Mouse (Mus musculus): ENCODE results near the gene Adam1b. TPM values are rescaled to one million over a fixed set of nuclear protein-coding genes. Genes with fewer than 3 reads are reported as not detected.

The Adam1b gene
- polyA plus RNA-seq, 1 experiment from 2014 or later = 0.18 TPM

- H3K9me3 ChIP-seq = no peaks in the 10 kb centered on the region
- H3K4me3 ChIP-seq = no peak overlapping the region
- no peaks in the 10 kb centered on the region for H3K36me3 ChIP-seq
- DNase-seq (ENCODE audit: low spot score) = no peak
- WGBS = 68% methylated on average over 7 of the region's 7 CpGs
- no peaks in the 10 kb centered on the region for H3K27me3 ChIP-seq (ENCODE audit: insufficient read depth, poor library complexity, severe bottlenecking)
- H3K4me1 ChIP-seq = peaks cover 9% of the 10 kb centered on the region
- H3K27ac ChIP-seq = peak overlapping the region; percentile 32; the same call in 1 of the 2 replicates
These were observed 28.6 kb downstream of the Adam1b start for GRCm38 (mm10) chr5:121474610-121475009.

DNA sequence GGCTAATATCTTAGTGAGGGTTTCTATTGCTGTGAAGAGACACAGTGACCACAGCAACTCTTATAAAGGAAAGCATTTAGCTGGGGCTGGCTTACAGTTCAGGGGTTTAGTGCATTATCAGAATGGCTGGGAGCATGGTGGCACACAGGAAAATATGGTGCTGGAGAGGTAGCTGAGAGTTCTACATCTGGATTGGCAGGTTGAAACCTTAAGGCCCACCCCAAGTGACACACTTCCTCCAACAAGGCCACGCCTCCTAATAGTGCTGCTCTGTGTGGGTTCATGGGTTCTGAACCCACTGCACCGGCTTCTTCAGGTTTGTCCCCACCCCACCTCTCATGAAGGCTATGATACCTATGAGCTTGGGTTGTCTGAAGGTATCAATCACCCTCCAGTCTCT, 30.8 kb downstream of the Adam1b start:
- no peak overlapping the region for H3K4me3 ChIP-seq
- H3K4me1 ChIP-seq = peaks cover 12% of the 10 kb centered on the region
- H3K9me3 ChIP-seq = no peaks in the 10 kb centered on the region
- no peaks in the 10 kb centered on the region for H3K36me3 ChIP-seq
- 85% methylated on average over 2 of the region's 2 CpGs for WGBS
- H3K27ac ChIP-seq = no peak overlapping the region
- H3K27me3 ChIP-seq (ENCODE audit: insufficient read depth, poor library complexity, severe bottlenecking) = no peaks in the 10 kb centered on the region
- DNase-seq (ENCODE audit: low spot score) = no peak

GRCm38 (mm10) chr5:121469566-121469965, 33.7 kb downstream of the Adam1b start:
- Histone ChIP-seq H3K36me3 (no peaks in the 10 kb centered on the region), H3K4me3 (no peak overlapping the region), H3K4me1 (peaks cover 12% of the 10 kb centered on the region), H3K27me3 (ENCODE audit: insufficient read depth, poor library complexity, severe bottlenecking) (no peaks in the 10 kb centered on the region), H3K9me3 (no peaks in the 10 kb centered on the region), H3K27ac (no peak overlapping the region)
- DNase-seq (ENCODE audit: low spot score) = no peak
- WGBS = 28% methylated on average over 3 of the region's 3 CpGs

DNA sequence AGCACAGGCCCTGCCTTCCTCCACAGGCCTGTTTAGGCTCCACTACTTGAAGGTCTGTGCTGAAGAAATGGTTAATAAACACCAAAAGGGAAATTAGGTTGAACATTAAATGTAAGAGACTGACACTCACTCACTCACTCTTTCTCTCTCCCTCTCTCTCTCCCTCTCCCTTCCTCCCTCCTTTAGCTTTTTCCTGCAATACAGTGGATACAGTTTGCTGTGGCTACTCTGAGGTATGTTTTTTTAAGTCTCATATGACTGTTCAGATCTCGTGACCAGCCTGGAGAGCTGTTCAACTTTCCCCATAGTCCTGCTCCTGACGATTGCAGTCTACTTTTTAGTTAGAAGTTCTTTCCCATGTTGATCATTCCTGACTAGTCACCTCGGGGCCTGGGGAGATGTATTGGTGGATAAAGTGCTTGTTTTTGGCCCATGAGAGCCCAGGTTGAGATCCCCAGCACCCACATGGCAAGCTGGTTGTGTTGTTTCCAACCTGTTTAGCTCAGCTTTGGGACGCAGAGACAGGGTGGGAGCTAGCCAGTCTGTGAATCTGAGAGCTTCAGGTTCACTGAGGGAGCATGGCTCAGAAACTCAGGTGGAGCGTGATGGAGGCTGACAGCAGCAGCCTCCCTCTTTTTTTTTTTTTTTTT, 39.5 kb downstream of the Adam1b start:
- no peaks in the 10 kb centered on the region for H3K36me3 ChIP-seq
- 0 out of 2 replicates have a peak overlapping the region, but pooled peaks have one; percentile 4 for H3K27ac ChIP-seq
- H3K4me1 ChIP-seq = peaks cover 19% of the 10 kb centered on the region; the same call in 1 of the 2 replicates
- H3K9me3 ChIP-seq = no peaks in the 10 kb centered on the region
- 67% methylated on average over 5 of the region's 5 CpGs for WGBS
- H3K4me3 ChIP-seq = no peak overlapping the region
- DNase-seq (ENCODE audit: low spot score) = no peak
- no peaks in the 10 kb centered on the region for H3K27me3 ChIP-seq (ENCODE audit: insufficient read depth, poor library complexity, severe bottlenecking)

DNA sequence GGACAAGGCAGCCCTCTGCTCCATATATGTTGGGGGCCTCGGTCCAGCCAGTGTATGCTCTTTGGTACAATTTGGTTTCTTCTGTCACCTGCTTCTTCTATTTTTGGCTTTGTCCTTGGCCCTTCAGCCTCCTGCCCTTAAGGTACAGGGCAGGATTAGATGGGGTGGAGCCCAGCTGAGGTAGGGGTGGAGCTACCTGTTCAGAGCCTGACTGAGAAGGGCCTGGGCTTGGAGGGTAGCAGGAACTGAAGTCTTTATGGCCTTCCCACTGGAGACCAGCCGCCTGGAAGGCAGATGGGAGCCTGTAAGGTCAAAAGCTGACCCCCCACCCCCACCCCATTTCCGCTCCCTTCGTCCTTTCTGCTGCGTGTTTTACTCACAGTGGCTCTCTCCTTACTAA, 40.3 kb downstream of the Adam1b start:
- no peaks in the 10 kb centered on the region for H3K27me3 ChIP-seq (ENCODE audit: insufficient read depth, poor library complexity, severe bottlenecking)
- no peak for DNase-seq (ENCODE audit: low spot score)
- H3K36me3 ChIP-seq = no peaks in the 10 kb centered on the region
- 0 out of 2 replicates have a peak overlapping the region, but pooled peaks have one; percentile 4 for H3K27ac ChIP-seq
- 65% methylated on average over 5 of the region's 5 CpGs for WGBS
- no peak overlapping the region for H3K4me3 ChIP-seq
- H3K4me1 ChIP-seq = peaks cover 19% of the 10 kb centered on the region; the same call in 1 of the 2 replicates
- H3K9me3 ChIP-seq = no peaks in the 10 kb centered on the region

GRCm38 (mm10) chr5:121462171-121462502, 41.1 kb downstream of the Adam1b start:
- WGBS = 14% methylated on average over 1 of the region's 1 CpGs
- Histone ChIP-seq H3K4me3 (no peak overlapping the region), H3K9me3 (no peaks in the 10 kb centered on the region), H3K4me1 (peaks cover 19% of the 10 kb centered on the region; the same call in 1 of the 2 replicates), H3K27ac (no peak overlapping the region), H3K27me3 (ENCODE audit: insufficient read depth, poor library complexity, severe bottlenecking) (no peaks in the 10 kb centered on the region), H3K36me3 (no peaks in the 10 kb centered on the region)
- no peak for DNase-seq (ENCODE audit: low spot score)

DNA sequence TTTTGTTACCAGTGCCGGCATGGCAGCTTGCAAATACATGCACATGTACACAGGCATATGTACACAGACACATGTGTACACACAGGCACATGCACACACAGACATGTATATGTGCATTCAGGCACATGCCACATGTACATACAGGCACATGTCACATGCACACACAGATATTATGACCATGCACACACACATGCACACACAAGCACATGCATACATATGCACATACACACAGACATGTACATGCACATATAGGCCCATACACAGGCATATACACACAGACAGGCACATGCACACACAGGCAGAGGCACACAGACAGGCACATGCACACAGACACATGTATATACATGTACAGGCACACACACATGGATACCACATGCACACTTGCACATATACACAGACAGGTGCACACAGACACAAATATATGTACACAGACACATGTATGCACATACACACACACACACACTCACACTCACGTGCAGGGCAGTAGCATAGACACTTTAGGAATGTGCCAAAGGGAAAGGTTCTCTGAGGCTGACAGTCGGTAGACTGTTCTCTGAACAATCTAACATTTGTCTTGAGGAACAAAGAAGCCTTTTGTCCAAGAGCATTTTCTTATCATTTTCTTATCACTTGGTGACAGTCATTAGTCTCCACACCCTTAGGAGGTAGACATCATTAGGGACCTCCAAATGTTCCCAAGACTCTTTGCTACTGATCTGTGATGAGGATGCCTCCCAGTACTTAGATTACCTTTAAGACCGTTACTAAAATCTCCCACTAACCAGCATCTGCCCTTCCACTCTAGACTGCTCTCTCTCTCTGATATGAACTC, 41.7 kb downstream of the Adam1b start:
- WGBS = 33% methylated on average over 4 of the region's 4 CpGs
- no peak overlapping the region for H3K27ac ChIP-seq
- no peak overlapping the region for H3K4me3 ChIP-seq

DNA sequence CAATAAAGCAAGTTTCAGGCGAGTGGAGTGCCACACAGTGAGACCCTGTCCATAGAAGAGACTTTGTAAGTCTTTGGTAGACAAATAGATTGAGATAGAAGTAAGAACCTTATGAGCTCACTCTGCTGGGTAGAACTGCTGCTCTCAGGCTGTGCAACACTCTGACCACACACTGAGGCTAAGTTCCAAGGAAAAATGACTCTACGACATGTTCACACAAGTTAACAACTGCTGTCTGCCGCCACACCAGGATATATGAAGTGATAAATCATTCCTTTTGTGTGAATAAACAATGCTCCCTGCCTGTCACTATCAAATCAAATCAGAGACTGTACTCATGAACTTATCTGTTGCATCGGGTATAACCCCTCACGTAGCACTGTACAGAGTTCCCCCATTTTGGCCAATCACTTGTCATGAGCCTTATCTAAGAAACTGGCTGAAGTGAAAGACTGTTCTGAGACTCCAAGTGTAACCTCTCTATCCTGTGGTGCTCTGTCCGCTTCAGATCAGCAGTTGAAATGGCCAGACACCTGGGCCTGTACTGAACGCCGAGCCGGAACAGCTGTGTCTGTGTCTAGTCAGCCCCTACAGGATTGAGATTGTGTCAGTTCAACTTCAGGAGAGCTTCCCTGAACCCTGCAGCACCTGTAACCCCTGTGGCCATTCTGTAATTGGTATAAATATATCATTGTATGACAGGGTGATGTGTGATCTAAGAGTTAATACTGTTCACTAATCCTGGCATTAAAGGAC, 47.5 kb downstream of the Adam1b start:
- Histone ChIP-seq H3K9me3 (no peaks in the 10 kb centered on the region), H3K4me3 (no peak overlapping the region), H3K27me3 (ENCODE audit: insufficient read depth, poor library complexity, severe bottlenecking) (no peaks in the 10 kb centered on the region), H3K36me3 (no peaks in the 10 kb centered on the region; the same call in 1 of the 2 replicates), H3K4me1 (peaks cover 38% of the 10 kb centered on the region), H3K27ac (no peak overlapping the region)
- no peak for DNase-seq (ENCODE audit: low spot score)
- 73% methylated on average over 9 of the region's 9 CpGs for WGBS

More for the DNA sequence above, 41.7 kb downstream of the Adam1b start:
- Histone ChIP-seq H3K27me3 (ENCODE audit: insufficient read depth, poor library complexity, severe bottlenecking) (no peaks in the 10 kb centered on the region), H3K4me1 (peaks cover 19% of the 10 kb centered on the region; the same call in 1 of the 2 replicates), H3K36me3 (no peaks in the 10 kb centered on the region), H3K9me3 (no peaks in the 10 kb centered on the region)
- no peak for DNase-seq (ENCODE audit: low spot score)

DNA sequence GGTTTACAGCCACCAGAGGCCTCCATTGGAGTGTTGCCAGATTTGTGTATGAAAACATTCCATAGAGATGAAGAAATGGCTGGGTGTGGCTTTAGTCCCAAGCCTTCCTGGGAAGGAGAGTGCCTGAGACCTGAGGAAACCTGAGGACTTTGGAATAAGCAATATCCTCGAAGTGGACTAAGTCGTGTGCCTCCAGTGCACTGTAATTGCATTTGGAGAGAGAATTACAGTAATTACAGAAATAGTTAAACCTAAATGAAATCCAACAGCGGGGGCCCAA, 48.8 kb downstream of the Adam1b start:
- WGBS = 86% methylated on average over 3 of the region's 3 CpGs
- DNase-seq (ENCODE audit: low spot score) = no peak
- H3K27me3 ChIP-seq (ENCODE audit: insufficient read depth, poor library complexity, severe bottlenecking) = no peaks in the 10 kb centered on the region
- peaks cover 38% of the 10 kb centered on the region for H3K4me1 ChIP-seq
- H3K27ac ChIP-seq = peak overlapping the region; percentile 99; the same call in 1 of the 2 replicates
- H3K4me3 ChIP-seq = no peak overlapping the region; the same call in 1 of the 2 replicates
- no peaks in the 10 kb centered on the region for H3K9me3 ChIP-seq
- peaks cover 7% of the 10 kb centered on the region for H3K36me3 ChIP-seq

GRCm38 (mm10) chr5:121453743-121454502, 49.3 kb downstream of the Adam1b start:
- Histone ChIP-seq H3K4me3 (peak overlapping the region; percentile 79), H3K27me3 (ENCODE audit: insufficient read depth, poor library complexity, severe bottlenecking) (no peaks in the 10 kb centered on the region), H3K36me3 (peaks cover 13% of the 10 kb centered on the region), H3K4me1 (peaks cover 38% of the 10 kb centered on the region), H3K9me3 (no peaks in the 10 kb centered on the region), H3K27ac (peak overlapping the region; percentile 99)
- no peak for DNase-seq (ENCODE audit: low spot score)
- WGBS = 82% methylated on average over 13 of the region's 13 CpGs

GRCm38 (mm10) chr5:121452906-121453305, 50.3 kb downstream of the Adam1b start:
- H3K4me1 ChIP-seq = peaks cover 38% of the 10 kb centered on the region
- H3K9me3 ChIP-seq = no peaks in the 10 kb centered on the region
- DNase-seq (ENCODE audit: low spot score) = no peak
- 7% methylated on average over 9 of the region's 9 CpGs for WGBS
- peak overlapping the region; percentile 79 for H3K4me3 ChIP-seq
- H3K36me3 ChIP-seq = peaks cover 23% of the 10 kb centered on the region
- H3K27ac ChIP-seq = peak overlapping the region; percentile 99
- no peaks in the 10 kb centered on the region for H3K27me3 ChIP-seq (ENCODE audit: insufficient read depth, poor library complexity, severe bottlenecking)

DNA sequence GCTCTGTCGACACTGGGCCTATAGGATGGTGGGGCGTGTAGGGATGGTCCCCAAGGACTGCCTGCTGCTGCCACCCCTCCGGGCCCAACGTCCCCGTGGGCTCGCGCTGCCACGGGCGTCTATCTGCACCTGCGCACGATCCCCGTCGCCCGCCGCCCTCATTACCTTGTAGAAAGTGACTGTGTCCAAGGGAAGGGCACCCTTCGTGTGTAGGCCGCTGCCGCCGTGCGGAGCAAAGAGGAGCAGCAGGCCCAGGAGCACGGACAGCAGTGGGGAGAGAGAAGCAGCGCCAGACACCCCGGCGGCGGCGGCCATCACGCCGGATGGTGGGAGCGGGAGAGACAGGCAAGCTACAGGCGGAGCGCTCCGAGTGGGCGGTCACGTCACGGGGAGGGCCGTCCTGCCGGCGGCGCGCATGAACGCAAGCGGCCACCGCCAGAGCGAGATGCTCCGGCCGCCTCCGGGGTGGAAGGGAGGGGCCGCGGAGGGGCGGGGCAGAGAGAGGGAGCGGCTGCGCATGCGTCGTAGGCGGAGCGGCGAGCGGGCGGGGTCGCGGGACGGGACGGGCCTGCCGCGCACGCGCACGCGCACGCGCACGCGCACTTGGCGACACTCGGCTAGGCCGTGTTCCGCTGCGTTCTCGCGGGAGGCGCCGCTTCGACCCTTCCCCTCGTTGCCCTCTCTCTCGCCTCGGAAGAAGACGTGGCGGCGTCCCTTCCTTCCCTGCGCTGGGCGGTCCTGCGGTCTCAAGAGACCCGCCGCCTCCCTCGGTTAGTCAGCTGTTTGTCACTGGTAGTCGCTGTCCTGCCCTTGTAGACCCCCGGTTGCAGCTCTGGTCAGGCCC, 51.0 kb downstream of the Adam1b start, which contains the start of gene Erp29:
TSS of gene Erp29 (minus strand) at position 481 of the 844 bp plus-strand sequence.
- H3K27ac ChIP-seq = peak within 1 kb of the TSS; percentile 99
- no peaks in the 10 kb centered on the region for H3K27me3 ChIP-seq (ENCODE audit: insufficient read depth, poor library complexity, severe bottlenecking)
- peak; percentile 98 for DNase-seq (ENCODE audit: low spot score)
- no peaks in the 10 kb centered on the region for H3K9me3 ChIP-seq
- peaks cover 38% of the 10 kb centered on the region for H3K4me1 ChIP-seq
- peaks cover 29% of the 10 kb centered on the region for H3K36me3 ChIP-seq
- peak within 1 kb of the TSS; percentile 79 for H3K4me3 ChIP-seq
- under 1% methylated on average over 94 of the region's 97 CpGs for WGBS

All from heart, embryonic 10.5 days (tissue).